Mouse (Mus musculus) embryonic fibroblast, embryonic 13.5 days (primary cell): ENCODE results near the gene Stmn3.

ENCODE experiments used
- CTCF ChIP-seq: IDR thresholded peaks from 2 replicates; pipeline ENCODE4 v1.5.1; 2011; ENCODE audit warnings: mild to moderate bottlenecking, control low read depth, low read length, moderate library complexity, borderline replicate concordance; ENCODE audit not compliant: insufficient read depth
- POLR2A ChIP-seq: IDR thresholded peaks from 2 replicates; pipeline ENCODE4 v1.6.1; 2011; ENCODE audit warnings: low read depth, mild to moderate bottlenecking, control low read depth, low read length, moderate library complexity

- TF ChIP-seq CTCF = no peak
- TF ChIP-seq POLR2A = no peak
These were observed 7.8 kb upstream of the Stmn3 start for GRCm38 (mm10) chr2:181322136-181322535.
